Mouse (Mus musculus) heart, adult 2 months (tissue): Measurements from ENCODE around the gene Aars2. TPM values are rescaled to one million over a fixed set of nuclear protein-coding genes. Genes with fewer than 3 reads are reported as not detected.
A peak's percentile ranks its signal among the peaks of the same experiment; 100 is the strongest.

Experiments used
- DNase-seq, 2 experiments: peaks; one replicate each; pipeline ENCODE4 v3.0.0; 2021
- H3K27ac ChIP-seq: fragments of 200-600 bp; 2 replicates; pipeline ENCODE4 v1.8.1; 2022
- H3K27me3 ChIP-seq: fragments of 200-500 bp; 2 replicates; pipeline ENCODE4 v1.6.1; 2012; ENCODE audit warnings: mild to moderate bottlenecking, low read length, inconsistent platforms, mixed read lengths; ENCODE audit not compliant: control insufficient read depth, insufficient read depth
- H3K36me3 ChIP-seq: fragments of 200-500 bp; 2 replicates; pipeline ENCODE4 v1.6.1; 2012; ENCODE audit warnings: low read length, inconsistent platforms; ENCODE audit not compliant: control insufficient read depth, insufficient read depth
- H3K4me1 ChIP-seq: fragments of 200-500 bp; 2 replicates; pipeline ENCODE4 v1.6.1; 2011; ENCODE audit warnings: low read length; ENCODE audit not compliant: control insufficient read depth, insufficient read depth
- H3K4me3 ChIP-seq: fragments of 200-600 bp; 2 replicates; pipeline ENCODE4 v1.8.1; 2022
- H3K79me2 ChIP-seq: fragments of 200-500 bp; replicated peaks from 2 replicates; pipeline ENCODE4 v1.6.1; 2012; ENCODE audit warnings: mild to moderate bottlenecking, inconsistent platforms, low read length, moderate library complexity, mixed read lengths; ENCODE audit not compliant: control insufficient read depth, insufficient read depth
- H3K9ac ChIP-seq: fragments of 200-500 bp; 2 replicates; pipeline ENCODE4 v1.6.1; 2012; ENCODE audit warnings: low read depth, mild to moderate bottlenecking, control low read depth, inconsistent platforms, low read length, mixed read lengths
- CTCF ChIP-seq: fragments of 200-600 bp; IDR thresholded peaks from 2 replicates; pipeline ENCODE4 v1.8.1; 2022; ENCODE audit warnings: antibody characterized with exemption, mild to moderate bottlenecking, moderate library complexity
- EP300 ChIP-seq: fragments of 200-500 bp; IDR thresholded peaks from 2 replicates; pipeline ENCODE4 v1.6.1; 2011; ENCODE audit warnings: low read depth, low read length, control low read depth; ENCODE audit not compliant: insufficient read depth
- POLR2A ChIP-seq: fragments of 200-500 bp; IDR thresholded peaks from 2 replicates; pipeline ENCODE4 v1.6.1; 2011; ENCODE audit warnings: mild to moderate bottlenecking, low read depth, low read length, control low read depth; ENCODE audit not compliant: insufficient read depth
- WGBS: fragments of 180-500 bp; shearing (Covaris S2); methylation state at CpG from one replicate; pipeline ENCODE4 v1.1.7; 2018; 5-methylcytosine and 5-hydroxymethylcytosine counted together
- intact Hi-C: fragments of 180-260 bp; cut with DNase I; formaldehyde crosslinking; loops from one replicate; pipeline ENCODE4 v1.15.1; 2025
- polyA plus RNA-seq: library from polyadenylated mRNA; depleted of rRNA; stranded (reverse); fragments of >200 nt; gene quantifications from 2 replicates; pipeline ENCODE4 v1.2.3, GENCODE M21; 2012
- total RNA-seq, 2 experiments: library from RNA; stranded (reverse); gene quantifications; 2 replicates each; pipeline ENCODE4 v1.2.3; 2021

The Aars2 gene
- total and polyA plus RNA-seq, 3 experiments: 17.2 to 18.4 (median 17.6) TPM

DNA sequence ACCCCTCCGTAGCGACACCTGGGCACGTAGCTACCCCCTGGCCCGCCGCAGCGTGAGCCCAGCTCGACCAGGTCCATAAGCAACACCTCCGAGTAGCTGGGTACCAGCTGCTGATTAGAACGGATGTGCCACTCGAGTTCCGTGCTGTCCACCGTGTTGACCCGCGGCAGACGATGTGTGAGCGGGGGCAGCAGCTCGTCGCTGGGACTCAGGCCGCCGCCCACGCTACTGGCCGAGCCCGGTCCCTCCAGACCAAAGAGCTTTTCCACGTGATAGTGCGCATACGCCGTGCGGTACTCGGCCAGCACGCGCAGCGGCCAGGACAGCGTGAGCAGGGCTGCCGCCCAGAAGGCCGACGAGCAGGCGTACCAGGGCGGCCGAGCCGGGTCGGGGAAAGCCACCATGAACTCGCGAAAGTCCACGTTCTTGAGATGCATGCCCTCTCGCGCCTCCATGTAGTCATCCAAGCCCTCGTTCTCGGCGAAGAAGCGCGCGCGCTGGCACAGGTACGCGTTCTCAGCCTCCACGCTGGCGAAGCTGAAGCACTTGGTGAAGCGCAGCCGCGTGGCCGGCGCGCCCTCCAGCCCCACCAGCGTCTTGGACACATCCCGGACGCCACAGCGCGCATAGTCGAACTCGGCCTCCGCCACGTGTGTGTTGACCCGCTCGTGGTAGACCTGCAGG lies 38.8 kb downstream of the Aars2 start:
- H3K4me1 ChIP-seq: no peaks in the 10 kb centered on the region
- no peaks in the 10 kb centered on the region for H3K79me2 ChIP-seq
- H3K27ac ChIP-seq: no peak overlapping the region
- H3K4me3 ChIP-seq: peak overlapping the region; percentile 31
- no peaks in the 10 kb centered on the region for H3K36me3 ChIP-seq
- TF ChIP-seq POLR2A: no peak
- TF ChIP-seq CTCF: no peak
- no peak for TF ChIP-seq EP300
- DNase-seq: no peak
- intact Hi-C loops: no loop called here
- WGBS: 4% methylated on average over 74 of the region's 74 CpGs
- H3K9ac ChIP-seq: no peak overlapping the region
- peaks cover 28% of the 10 kb centered on the region for H3K27me3 ChIP-seq

GRCm38 (mm10) chr17:45546941-45547340 lies 40.3 kb downstream of the Aars2 start:
- intact Hi-C loops: no loop called here
- no peak for DNase-seq
- no peaks in the 10 kb centered on the region for H3K36me3 ChIP-seq
- 71% methylated on average over 16 of the region's 16 CpGs for WGBS
- no peak overlapping the region for H3K9ac ChIP-seq
- peaks cover 1% of the 10 kb centered on the region; the same call in 1 of the 2 replicates for H3K4me1 ChIP-seq
- TF ChIP-seq CTCF (no peak), POLR2A (no peak), EP300 (no peak)
- H3K4me3 ChIP-seq: no peak overlapping the region
- H3K79me2 ChIP-seq: no peaks in the 10 kb centered on the region
- no peak overlapping the region for H3K27ac ChIP-seq
- H3K27me3 ChIP-seq: peaks cover 28% of the 10 kb centered on the region

DNA sequence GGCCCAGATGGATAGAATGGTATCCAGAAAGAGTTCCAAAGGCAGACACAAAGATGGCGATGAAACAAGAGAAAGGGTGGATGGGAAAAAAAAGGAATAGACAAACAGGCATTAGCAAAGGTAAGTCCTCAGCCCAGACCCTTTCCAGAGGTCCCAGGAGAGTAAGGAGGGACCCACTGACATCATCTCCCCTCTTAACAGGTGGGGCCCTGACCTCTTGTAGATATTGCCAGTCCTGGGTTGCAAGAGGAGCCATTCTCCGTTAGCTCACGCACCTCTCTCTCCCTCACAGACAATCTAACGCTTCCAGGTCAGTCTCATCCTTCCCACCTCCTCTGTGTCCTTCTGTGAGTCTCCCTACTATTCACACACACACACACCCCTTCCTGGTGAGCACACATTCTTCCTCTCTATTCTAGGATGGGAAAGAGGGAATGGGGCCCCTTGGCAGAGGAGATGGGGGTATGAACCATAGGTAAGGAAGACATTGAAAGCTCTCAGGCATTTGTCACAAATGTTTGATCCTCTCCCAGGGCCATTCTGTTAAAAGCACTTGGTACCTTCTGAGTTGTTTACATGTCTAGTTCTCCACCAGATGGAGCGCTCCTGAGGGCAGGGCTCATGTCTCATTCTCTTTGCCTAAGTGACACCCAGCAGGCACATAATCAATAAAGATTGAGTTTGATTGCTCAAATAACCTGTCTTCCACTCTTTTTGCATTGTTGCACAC lies 41.0 kb downstream of the Aars2 start:
- 82% methylated on average over 5 of the region's 5 CpGs for WGBS
- no peak for DNase-seq
- Histone ChIP-seq H3K4me1 (peaks cover 2% of the 10 kb centered on the region; the same call in 1 of the 2 replicates), H3K4me3 (no peak overlapping the region), H3K27me3 (peaks cover 28% of the 10 kb centered on the region), H3K36me3 (no peaks in the 10 kb centered on the region), H3K27ac (no peak overlapping the region), H3K79me2 (no peaks in the 10 kb centered on the region), H3K9ac (no peak overlapping the region)
- TF ChIP-seq EP300 (no peak), CTCF (no peak), POLR2A (no peak)
- intact Hi-C loops: no loop called here

- TF ChIP-seq POLR2A (no peak), EP300 (no peak), CTCF (peak; percentile 26)
- H3K4me1 ChIP-seq: peaks cover 2% of the 10 kb centered on the region; the same call in 1 of the 2 replicates
- 5% methylated on average over 52 of the region's 68 CpGs for WGBS
- H3K79me2 ChIP-seq: no peaks in the 10 kb centered on the region
- no peaks in the 10 kb centered on the region for H3K36me3 ChIP-seq
- H3K27ac ChIP-seq: no peak overlapping the region
- DNase-seq: no peak
- H3K27me3 ChIP-seq: peaks cover 27% of the 10 kb centered on the region
- intact Hi-C loops: no loop called here
- peak overlapping the region; percentile 46 for H3K4me3 ChIP-seq
- peak overlapping the region; percentile 31; the same call in 1 of the 2 replicates for H3K9ac ChIP-seq
These were observed 42.2 kb downstream of the Aars2 start for GRCm38 (mm10) chr17:45548541-45549512.

DNA sequence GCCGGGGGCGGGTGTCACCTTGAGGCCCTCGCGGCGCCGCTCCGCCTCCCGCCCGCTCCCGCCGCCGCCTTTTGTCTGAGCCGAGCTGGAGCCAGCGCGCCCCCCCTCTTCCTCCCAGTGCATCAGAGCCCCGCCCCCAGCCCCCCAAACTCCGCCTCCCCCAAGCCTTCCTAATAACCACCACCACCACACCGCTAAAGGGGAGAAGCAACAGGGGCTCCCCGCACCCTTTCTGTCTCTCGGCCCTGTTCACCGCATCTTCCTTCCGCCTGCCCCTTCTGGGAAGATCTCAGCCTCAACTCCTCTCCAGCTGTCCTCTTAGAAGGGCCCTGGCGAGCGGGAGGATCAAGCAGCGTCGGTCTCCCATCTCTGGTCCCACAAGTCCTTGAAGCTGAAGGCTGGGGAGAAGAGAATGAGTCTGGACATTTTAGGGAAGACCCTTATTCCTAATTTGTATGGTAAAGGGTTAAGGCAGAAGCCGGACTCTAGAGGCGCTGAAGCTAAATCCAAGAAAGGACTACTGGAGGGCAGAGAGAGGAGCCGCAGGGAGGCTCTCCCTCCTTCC lies 43.1 kb downstream of the Aars2 start, which contains the start of gene Tmem151b:
Gene Tmem151b, minus strand, starts transcription at position 61 of the 565 bp plus-strand sequence.
- H3K4me3 ChIP-seq: peak within 1 kb of the TSS; percentile 46

More for the DNA sequence above, 43.1 kb downstream of the Aars2 start, which contains the start of gene Tmem151b:
- Histone ChIP-seq H3K4me1 (peaks cover 2% of the 10 kb centered on the region; the same call in 1 of the 2 replicates), H3K79me2 (no peaks in the 10 kb centered on the region), H3K27ac (no peak within 1 kb of the TSS), H3K36me3 (no peaks in the 10 kb centered on the region), H3K27me3 (peaks cover 24% of the 10 kb centered on the region), H3K9ac (peak within 1 kb of the TSS; percentile 31; the same call in 1 of the 2 replicates)
- no peak for TF ChIP-seq EP300
- no peak for TF ChIP-seq POLR2A
- TF ChIP-seq CTCF: no peak
- intact Hi-C loops: no loop called here
- WGBS: 2% methylated on average over 28 of the region's 29 CpGs
- DNase-seq: no peak
